Comparison of ENCODE assay signal across 19 mouse cellular contexts in genomic region chr12:71623271-71623670, GRCm38 (mm10).
A peak's percentile ranks its signal among the peaks of the same experiment; 100 is the strongest.
DNase-seq lines count a peak whose midpoint lies in the region; ATAC-seq and TF ChIP-seq lines count a peak whose summit lies in the region.
"Had no signal": no experiment of that assay in that cellular context is flagged by ENCODE, and none has a peak within 500 bp of the region (broad histone marks: within the 10 kb centered on the region; RNA-seq: fewer than 3 reads in every experiment).

No protein-coding gene starts in this region.

- 90% methylated on average over 5 of the region's 5 CpGs for WGBS in forebrain, embryonic 15.5 days
- 96% methylated on average over 5 of the region's 5 CpGs for WGBS in forebrain, embryonic 16.5 days
- WGBS in kidney, postnatal 0 days = 64% methylated on average over 5 of the region's 5 CpGs

- H3K27ac ChIP-seq in forebrain, embryonic 15.5 days (replicated peaks) = peak overlapping the region; percentile 53; the same call in 1 of the 2 replicates
- no peak overlapping the region for H3K27ac ChIP-seq in forebrain, embryonic 16.5 days (ENCODE audit: low read length)
- peak overlapping the region; percentile 60; the same call in 1 of the 2 replicates for H3K27ac ChIP-seq in kidney, postnatal 0 days
- H3K27ac ChIP-seq: embryonic facial prominence, embryonic 10.5 days; forebrain, embryonic 13.5 days; hindbrain, embryonic 12.5 days had no signal

- H3K27me3 ChIP-seq in forebrain, embryonic 15.5 days = no peaks in the 10 kb centered on the region
- no peaks in the 10 kb centered on the region for H3K27me3 ChIP-seq in forebrain, embryonic 16.5 days (replicated peaks; ENCODE audit: control insufficient read depth, insufficient read depth, low read length)
- H3K27me3 ChIP-seq in kidney, postnatal 0 days (ENCODE audit: insufficient read depth, low read length) = no peaks in the 10 kb centered on the region
- H3K27me3 ChIP-seq: forebrain, embryonic 13.5 days; hindbrain, embryonic 12.5 days had no signal

- ATAC-seq in forebrain, embryonic 15.5 days (replicated peaks) = no peak
- ATAC-seq in forebrain, embryonic 16.5 days = no peak
- no peak for ATAC-seq in kidney, postnatal 0 days (replicated peaks; ENCODE audit: low FRiP score, low read depth)
- ATAC-seq: forebrain, embryonic 13.5 days; hindbrain, embryonic 16.5 days; inflammation-experienced regulatory T-cells, adult 6 months had no signal

- H3K9me3 ChIP-seq in forebrain, embryonic 15.5 days = no peaks in the 10 kb centered on the region
- H3K9me3 ChIP-seq in forebrain, embryonic 16.5 days (ENCODE audit: control insufficient read depth, low read length) = no peaks in the 10 kb centered on the region
- no peaks in the 10 kb centered on the region for H3K9me3 ChIP-seq in kidney, postnatal 0 days (replicated peaks; ENCODE audit: low read length)
- H3K9me3 ChIP-seq: embryonic facial prominence, embryonic 10.5 days; forebrain, embryonic 13.5 days; heart, embryonic 10.5 days; hindbrain, embryonic 12.5 days had no signal

- H3K4me2 ChIP-seq in forebrain, embryonic 15.5 days (replicated peaks) = no peak overlapping the region
- no peak overlapping the region for H3K4me2 ChIP-seq in forebrain, embryonic 16.5 days (ENCODE audit: low read length)
- H3K4me2 ChIP-seq in kidney, postnatal 0 days (ENCODE audit: low read length) = no peak overlapping the region
- H3K4me2 ChIP-seq: forebrain, embryonic 13.5 days; hindbrain, embryonic 12.5 days had no signal

- peak; percentile 39 for DNase-seq in gastrocnemius, postnatal 25 days
- DNase-seq in gastrocnemius, postnatal 4 days (ENCODE audit: low spot score in 2 of 2) = no peak
- peak; percentile 69 for DNase-seq in kidney, postnatal 0 days (ENCODE audit: low spot score)
- no peak for DNase-seq in kidney, adult 18-20 months
- peak; percentile 24 for DNase-seq in brain, adult 2 months (ENCODE audit: low read depth, low spot score)
- no peak for DNase-seq in retina, embryonic 14.5 days (ENCODE audit: low spot score)
- DNase-seq: adrenal gland, postnatal 10 days; gastrocnemius, postnatal 14 days; heart, adult 18-20 months; heart, postnatal 10 days; heart, postnatal 4 days had no signal

- no peak overlapping the region for H3K4me3 ChIP-seq in forebrain, embryonic 15.5 days
- no peak overlapping the region for H3K4me3 ChIP-seq in forebrain, embryonic 16.5 days (replicated peaks; ENCODE audit: low read length)
- H3K4me3 ChIP-seq in kidney, postnatal 0 days (replicated peaks; ENCODE audit: low read depth, low read length) = no peak overlapping the region
- H3K4me3 ChIP-seq: embryonic facial prominence, embryonic 10.5 days; forebrain, embryonic 13.5 days; heart, embryonic 10.5 days; hindbrain, embryonic 12.5 days had no signal

- H3K9ac ChIP-seq in forebrain, embryonic 15.5 days (replicated peaks) = no peak overlapping the region
- H3K9ac ChIP-seq in forebrain, embryonic 16.5 days (replicated peaks; ENCODE audit: low read depth, low read length) = no peak overlapping the region
- H3K9ac ChIP-seq in kidney, postnatal 0 days (ENCODE audit: low read depth, low read length) = no peak overlapping the region
- H3K9ac ChIP-seq: forebrain, embryonic 13.5 days; hindbrain, embryonic 12.5 days had no signal

- peaks cover 19% of the 10 kb centered on the region for H3K4me1 ChIP-seq in forebrain, embryonic 15.5 days
- H3K4me1 ChIP-seq in forebrain, embryonic 16.5 days (replicated peaks; ENCODE audit: control insufficient read depth, insufficient read depth, low read length) = peaks cover 19% of the 10 kb centered on the region
- peaks cover 7% of the 10 kb centered on the region for H3K4me1 ChIP-seq in kidney, postnatal 0 days (replicated peaks; ENCODE audit: insufficient read depth, low read length)

- no peak for TF ChIP-seq CTCF in kidney, postnatal 0 days (IDR thresholded peaks at IDR 0.05; ENCODE audit: low read depth)

- no peaks in the 10 kb centered on the region for H3K36me3 ChIP-seq in forebrain, embryonic 15.5 days
- no peaks in the 10 kb centered on the region for H3K36me3 ChIP-seq in forebrain, embryonic 16.5 days (ENCODE audit: control insufficient read depth, insufficient read depth)
- no peaks in the 10 kb centered on the region for H3K36me3 ChIP-seq in kidney, postnatal 0 days (ENCODE audit: insufficient read depth, low read length)
- H3K36me3 ChIP-seq: embryonic facial prominence, embryonic 10.5 days; heart, embryonic 10.5 days; hindbrain, embryonic 12.5 days had no signal

Comparison
In these comparisons a context has a peak if more than half of its experiments do, and no peak if none do; other contexts are left out.
1. DNase-seq: peak in gastrocnemius, postnatal 25 days (single experiment), kidney, postnatal 0 days (single experiment) and brain, adult 2 months (single experiment); none in gastrocnemius, postnatal 4 days (0 of 2), kidney, adult 18-20 months (single experiment) and retina, embryonic 14.5 days (single experiment).